Mouse (Mus musculus) kidney, adult 8-10 months (tissue): ENCODE data around the gene Gbp8.
"Not testable (repeated sequence)": the region's sequence is repeated elsewhere in the genome, so short reads cannot be mapped to it uniquely, and the experiment has no call there.

Experiments
- DNase-seq, 2 experiments: peaks; one replicate each; pipeline ENCODE4 v3.0.0; 2022

Gene Gbp8

DNA sequence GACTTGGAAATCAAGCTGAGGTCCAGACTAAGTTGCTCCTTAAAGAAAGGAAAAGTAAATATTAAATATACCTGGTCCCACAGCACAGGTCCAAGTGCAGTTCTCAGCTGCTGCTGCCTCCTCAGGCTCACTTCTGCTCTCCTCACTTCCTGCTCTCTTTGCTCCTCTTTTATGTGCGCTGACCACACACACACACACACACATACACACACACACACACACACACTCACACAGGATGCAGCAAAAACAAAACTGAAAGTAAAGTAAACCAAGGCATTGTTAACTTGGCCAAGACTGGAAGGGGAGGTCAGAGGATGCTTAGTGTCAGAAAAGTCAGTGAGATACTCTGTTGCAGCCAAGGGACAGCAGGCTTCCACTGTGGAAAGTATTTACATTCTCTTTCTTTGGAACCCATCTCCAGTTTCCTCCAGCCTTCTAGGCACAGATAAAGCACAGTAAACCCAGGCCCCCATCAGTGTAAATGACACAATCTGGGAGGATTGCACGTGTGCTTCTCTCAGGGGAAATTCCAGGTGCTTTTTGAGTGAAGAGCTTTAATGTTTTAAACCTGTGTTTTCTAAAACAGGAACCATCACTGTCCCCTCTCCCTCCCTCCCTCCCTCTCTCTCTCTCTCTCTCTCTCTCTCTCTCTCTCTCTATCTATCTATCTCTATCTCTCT is at the start of gene Gbp8, which contains the start of the genes Gbp9 and Gbp4:
Gene Gbp8, minus strand, starts transcription at position 132 of the 680 bp plus-strand sequence.
Gene Gbp9, minus strand, starts transcription at position 131 of the 680 bp plus-strand sequence.
Gene Gbp4, minus strand, starts transcription at position 178 of the 680 bp plus-strand sequence.
- DNase-seq = peak; percentile 32 to 33

GRCm38 (mm10) chr5:105181446-105181845 is 42.1 kb upstream of the Gbp8 start:
- no peak for DNase-seq

DNA sequence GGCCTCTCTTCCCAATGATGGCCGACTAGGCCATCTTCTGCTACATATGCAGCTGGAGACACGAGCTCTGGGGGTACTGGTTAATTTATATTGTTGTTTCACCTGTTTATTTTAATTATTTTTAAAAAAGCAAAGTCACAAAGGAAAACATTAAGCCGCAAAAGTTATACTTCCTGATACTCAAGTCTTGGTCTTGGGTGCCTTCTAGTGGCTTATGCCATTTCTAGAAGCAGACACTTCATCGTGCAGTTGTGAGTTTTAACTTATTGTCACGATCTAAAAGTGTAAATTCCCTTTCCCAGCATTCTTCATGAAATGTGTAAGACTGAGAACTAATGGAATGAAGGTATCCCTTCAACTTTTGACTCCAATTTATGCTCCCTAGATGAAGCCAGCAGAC is 17.2 kb upstream of the Gbp8 start:
- no peak for DNase-seq

DNA sequence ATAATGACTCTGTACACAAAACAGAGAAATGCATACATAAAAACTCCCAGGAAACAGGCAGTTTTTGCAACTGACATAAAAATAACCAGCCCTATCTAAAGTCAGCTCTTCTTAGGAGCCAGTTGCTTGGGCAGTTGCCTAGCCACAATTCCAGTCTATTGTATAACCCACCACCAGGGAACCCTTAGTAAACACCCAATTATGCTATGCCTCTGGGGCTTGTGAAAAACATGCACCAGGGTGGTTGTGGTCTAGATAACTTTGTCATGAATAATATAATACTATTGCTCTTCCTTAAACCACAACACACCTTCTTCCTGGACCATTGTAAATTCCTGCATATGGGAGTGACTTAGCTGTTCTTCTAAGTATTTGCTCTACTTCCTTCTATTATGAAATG is 14.7 kb upstream of the Gbp8 start:
- no peak for DNase-seq

- DNase-seq = not testable (repeated sequence)
Measured at GRCm38 (mm10) chr5:105148062-105148461, 8.7 kb upstream of the Gbp8 start.

- DNase-seq = peak; percentile 8 to 43
Measured at GRCm38 (mm10) chr5:105146447-105146846, 7.1 kb upstream of the Gbp8 start.

DNA sequence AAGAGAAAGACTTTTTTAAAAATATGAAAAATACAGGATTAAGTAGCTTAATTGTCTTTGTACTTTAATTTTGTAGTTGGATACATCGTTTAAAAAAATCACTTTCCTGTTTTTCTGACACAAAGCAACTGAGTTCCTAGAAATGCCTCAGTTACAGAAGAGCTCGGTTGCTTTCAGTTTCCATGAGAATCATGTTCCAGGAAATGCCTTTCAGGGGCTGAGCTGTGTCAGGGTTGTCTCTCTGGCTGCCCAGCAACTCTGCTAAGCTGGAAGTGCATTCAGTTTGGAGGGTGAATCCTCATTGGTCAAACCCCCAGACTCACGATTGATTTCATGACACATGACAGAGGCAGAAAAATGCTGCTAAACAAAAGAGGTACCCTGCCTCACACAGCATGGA is 6.4 kb upstream of the Gbp8 start:
- peak in 1 of 2 experiments; percentile 9 for DNase-seq

- not testable (repeated sequence) for DNase-seq
Measured at GRCm38 (mm10) chr5:105140089-105140810, 910 bp upstream of the Gbp8 start.

DNA sequence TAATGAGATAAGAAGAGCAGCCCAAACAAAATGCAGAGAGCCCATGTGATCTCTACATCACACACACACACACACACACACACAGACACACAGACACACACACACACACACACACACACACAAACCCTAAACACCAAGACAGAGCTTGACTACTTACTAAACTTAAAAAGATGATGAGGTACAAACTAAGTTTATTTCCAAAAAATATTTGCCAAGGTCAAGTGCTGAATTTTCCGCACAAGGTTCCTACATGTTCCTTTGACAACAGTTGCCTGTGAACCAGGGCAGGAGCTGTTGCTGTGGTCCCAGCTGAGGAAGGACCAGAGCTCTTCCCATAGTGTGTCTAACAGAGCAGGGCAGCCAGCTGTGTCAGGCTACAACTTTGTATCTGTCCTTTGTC is 434 bp downstream of the Gbp8 start:
- DNase-seq = no peak

DNA sequence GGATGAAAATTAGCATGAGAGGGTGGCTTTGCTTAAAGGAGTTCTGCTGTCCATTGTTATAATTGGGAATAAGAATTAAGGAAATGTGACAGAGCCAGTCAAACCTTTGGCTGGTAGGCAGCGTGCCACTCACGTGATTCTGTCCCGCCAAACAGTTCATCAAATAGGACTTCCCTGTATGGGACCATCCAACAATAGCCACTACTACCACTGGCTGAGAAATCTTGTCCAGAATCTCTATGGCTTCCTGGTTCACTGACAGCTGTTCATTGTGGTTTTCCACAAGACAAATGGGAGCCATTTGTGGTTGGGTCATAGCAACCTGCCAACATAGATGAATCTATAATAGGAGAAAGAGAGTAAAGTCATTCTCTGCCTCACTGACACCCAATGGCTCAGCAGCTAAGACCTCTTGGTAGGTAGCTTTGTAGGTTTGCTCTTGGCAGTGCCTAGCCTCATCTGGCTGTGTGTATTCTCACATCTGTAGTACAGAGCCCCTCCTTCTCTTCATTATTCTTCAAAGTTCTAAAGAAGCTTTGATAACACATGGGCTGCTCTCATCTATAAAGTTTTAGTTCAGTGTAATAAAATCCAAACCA is 2.5 kb downstream of the Gbp8 start:
- not testable (repeated sequence) for DNase-seq

DNA sequence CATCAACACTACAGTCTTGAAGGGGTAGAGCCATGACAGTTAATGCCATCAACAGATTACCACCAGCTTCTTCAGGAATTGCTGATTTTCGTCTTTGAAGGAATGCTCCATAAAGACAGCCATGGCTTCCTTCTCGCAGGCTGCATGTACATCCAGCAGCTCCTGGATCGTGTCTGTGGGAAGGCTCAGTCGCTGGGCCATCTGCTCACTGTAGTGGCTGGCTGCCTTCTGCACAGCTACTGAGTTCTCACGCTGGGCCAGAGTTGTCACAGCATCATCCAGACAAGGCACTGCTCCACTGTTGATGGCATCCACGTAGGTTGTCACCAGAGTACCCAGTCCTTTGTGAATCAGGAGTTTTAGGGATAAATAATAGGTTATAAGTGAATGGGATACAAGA is 17.6 kb downstream of the Gbp8 start:
- not testable (repeated sequence) for DNase-seq

GRCm38 (mm10) chr5:105115740-105116139 is 23.6 kb downstream of the Gbp8 start:
- no peak for DNase-seq

DNA sequence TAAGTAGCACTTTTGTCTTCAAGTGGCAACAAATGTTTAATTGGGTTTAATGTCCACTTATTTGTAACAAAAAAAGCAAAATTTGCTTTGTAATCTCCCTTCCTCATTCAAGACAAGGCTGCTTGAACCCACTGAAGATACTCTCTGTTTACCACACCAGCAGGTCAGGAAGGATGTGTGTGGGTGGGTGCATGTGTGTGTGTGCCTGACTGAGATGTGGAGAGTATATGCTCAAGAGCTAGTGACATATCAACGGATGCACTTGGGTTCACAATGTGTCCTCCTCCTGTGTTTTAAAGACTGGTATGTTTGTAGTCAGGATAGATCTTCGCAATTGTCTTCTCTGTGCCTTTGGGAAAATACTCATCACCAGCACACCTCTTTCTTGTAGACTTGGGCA is 24.6 kb downstream of the Gbp8 start:
- DNase-seq = no peak

DNA sequence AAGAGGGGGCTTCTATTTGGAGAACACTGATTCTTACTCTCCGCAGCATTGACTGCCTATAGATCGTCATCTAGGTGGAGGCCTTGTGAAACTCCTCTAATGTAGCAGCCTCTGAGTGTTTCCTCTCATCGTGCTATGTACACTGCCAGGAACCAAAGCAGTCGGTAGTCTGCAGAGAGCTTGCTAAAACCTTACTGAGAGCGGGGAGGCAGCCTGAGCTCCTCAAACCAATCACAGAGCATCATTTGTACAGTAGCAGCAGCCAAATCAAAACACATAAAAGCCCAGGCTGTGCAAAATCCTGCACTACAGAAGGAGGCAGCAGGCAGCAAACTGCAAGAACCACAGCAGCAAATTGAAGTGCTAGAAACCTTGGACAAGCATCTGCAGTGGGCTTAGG is 25.7 kb downstream of the Gbp8 start:
- DNase-seq = no peak

- peak; percentile 53 to 59 for DNase-seq
Measured at GRCm38 (mm10) chr5:105110271-105110852, 29.0 kb downstream of the Gbp8 start.

DNA sequence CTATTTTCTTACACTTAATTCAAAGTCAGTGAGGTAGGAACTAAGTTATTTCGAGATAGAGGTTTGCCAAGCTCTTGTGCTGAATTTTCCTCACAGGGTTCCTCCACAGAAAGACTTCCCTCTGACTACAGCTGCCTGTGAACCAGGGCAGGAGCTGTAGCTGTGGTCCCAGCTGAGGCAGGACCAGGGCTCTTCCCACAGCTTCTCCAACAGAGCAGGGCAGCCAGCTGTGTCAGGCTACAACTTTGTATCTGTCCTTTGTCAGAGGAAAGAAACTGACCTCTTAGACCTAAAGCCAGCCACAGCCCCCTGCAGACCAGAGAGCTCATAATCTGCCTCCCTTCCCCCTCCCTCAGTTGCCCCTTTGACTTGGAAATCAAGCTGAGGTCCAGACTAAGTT is 29.6 kb downstream of the Gbp8 start:
- DNase-seq = not testable (repeated sequence)

- DNase-seq = not testable (repeated sequence)
Measured at GRCm38 (mm10) chr5:105105689-105106088, 33.7 kb downstream of the Gbp8 start.

DNA sequence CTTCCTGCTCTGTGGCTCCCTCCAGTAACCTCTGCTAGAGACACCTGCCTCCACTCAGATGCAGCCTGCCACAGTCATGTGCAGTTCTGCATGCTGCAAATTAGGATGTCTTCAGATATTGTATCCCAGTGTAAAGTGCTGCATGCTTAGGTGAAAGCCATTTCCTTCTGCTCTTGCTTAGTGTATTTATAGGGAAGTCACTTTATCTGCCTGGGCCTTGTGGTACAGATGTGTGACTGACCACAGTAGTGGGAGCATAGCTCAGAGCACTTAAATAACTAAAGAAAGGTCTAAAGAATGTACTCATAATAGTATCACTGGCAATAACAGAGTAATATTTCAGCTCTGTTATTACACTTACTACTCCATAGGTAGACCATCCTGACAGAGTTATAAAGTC is 57.4 kb downstream of the Gbp8 start:
- DNase-seq = no peak

DNA sequence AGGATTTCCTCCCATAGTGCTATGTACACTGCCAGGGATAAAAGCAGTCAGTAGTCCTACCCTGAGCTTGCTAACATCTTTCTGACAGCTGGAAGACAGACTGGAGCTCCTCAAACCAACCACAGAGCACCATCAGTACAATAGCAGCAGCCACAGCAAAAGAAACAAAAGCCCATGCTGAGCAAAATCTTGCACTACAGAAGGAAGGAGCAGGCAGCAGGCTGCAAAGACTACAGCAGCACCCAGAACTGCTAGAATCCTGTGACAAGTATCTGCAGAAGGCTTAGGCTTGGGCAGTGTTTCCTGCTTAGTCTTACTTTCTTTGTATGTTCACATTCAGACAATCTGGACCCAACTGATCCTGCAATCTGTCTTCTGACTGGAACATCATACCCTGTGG is 71.0 kb downstream of the Gbp8 start:
- not testable (repeated sequence) for DNase-seq

DNA sequence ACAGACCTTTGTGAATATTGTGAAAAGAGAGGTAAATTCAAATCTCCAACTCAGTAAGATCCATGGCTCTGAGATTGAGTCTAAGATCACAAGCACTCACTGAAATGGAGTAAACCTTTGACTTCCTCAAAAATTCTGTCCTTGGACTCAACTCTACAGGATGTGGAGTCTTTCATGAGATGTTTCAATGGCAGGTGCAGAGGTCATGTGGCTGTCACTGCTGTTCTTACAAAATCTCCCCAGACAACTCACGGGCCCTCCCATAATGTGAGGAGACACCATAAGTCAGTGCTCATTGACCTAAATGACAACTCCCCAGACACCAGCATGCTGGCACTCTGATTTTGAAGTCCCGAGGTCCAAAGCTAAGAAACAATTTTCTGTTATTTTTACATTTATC is 74.9 kb downstream of the Gbp8 start:
- not testable (repeated sequence) for DNase-seq

DNA sequence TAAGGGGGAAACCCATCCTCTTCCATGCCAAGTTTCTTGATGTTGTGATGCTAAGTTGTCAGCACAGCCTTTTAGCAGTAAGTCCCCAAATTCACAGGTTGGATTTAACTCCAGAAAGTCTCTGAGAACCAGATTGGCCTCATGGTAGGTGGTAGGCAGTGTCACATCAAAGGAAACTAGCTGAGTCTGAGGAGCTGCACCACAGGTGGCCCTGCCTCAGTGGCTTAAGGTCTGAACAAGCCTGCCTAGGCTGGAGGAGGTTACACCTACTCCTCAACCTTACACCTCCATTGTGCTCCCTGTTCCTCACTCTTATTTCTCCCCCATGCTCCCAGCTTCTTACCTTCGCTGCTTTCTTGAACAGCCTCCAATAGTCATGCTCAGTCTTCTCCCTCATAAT is 76.0 kb downstream of the Gbp8 start:
- DNase-seq = no peak

DNA sequence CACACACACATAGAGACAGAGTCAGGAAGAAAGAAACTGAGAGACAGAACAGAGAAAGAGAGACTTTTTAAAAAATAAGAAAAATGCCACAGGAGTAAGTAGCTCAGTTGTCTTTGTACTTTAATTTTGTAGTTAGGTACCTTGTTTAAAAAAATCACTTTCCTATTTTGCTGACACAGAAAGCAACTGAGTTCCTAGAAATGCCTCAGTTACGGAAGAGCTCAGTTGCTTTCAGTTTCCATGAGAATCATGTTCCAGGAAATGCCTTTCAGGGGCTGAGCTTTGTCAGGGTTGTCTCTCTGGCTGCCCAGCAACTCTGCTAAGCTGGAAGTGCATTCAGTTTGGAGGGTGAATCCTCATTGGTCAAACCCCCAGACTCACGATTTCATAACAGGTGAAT is 76.9 kb downstream of the Gbp8 start:
- not testable (repeated sequence) for DNase-seq

- no peak for DNase-seq
Measured at GRCm38 (mm10) chr5:105060224-105060623, 79.1 kb downstream of the Gbp8 start.
